Comparison of ENCODE assay signal across 8 mouse cellular contexts in the genomic region with DNA sequence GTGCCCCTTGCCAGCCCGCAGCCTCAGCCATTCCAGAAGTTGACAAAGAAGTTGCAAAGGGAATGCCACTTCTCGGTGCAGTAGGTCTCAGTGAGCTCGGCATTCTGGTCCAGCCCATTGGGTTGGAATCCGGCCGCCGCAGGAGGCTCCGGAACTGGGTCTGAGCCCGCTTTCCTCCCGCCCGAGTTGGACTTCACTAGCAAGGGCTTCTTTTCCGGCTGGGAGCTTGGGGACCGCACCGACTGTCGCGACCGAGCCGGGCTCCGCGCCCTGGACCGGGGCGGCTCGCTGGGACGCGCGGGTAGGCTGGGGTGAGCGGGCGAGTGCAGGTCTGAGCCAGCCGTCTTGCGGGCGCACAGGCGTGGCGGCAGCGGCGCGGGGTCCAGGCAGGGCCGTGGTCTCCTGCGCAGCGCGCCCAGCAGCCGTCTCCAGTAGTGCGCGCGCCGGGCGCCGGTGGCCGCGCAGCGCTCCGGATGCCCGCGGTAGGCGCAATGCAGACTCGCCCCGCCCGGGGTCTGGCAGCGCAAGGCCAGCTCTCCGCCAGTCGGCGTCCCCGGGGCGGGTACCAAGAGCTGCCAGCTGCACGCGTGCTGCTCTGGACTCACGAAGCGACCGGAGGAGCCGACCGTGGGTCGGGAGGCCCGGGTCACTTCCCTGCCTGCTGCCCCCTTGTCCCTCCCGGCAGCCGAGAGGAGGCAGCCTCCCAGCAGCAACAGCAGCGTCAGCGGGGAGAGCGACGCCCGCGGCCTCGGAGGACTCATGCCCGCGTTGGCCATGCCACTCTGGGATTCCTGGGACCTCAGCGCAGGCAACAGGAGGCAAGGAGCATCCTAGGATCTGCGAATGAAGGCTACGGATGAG. TPM values are rescaled to one million over a fixed set of nuclear protein-coding genes. Genes with fewer than 3 reads are reported as not detected.
A peak's percentile ranks its signal among the peaks of the same experiment; 100 is the strongest.
DNase-seq lines count a peak whose midpoint lies in the region; ATAC-seq and TF ChIP-seq lines count a peak whose summit lies in the region.

No protein-coding gene starts in this region.

- DNase-seq in NIH3T3 (ENCODE audit: low read depth) = peak; percentile 87
- peak; percentile 90 to 93 for DNase-seq in cerebellum, postnatal 14 days
- DNase-seq in frontal cortex, postnatal 25 days (ENCODE audit: low spot score in 2 of 2) = peak; percentile 57 to 58
- peak; percentile 80 for DNase-seq in hindbrain, embryonic 14.5 days (ENCODE audit: low spot score)
- DNase-seq in left cerebral cortex, adult 2 months (ENCODE audit: extremely low spot score in 1 of 2, low spot score in 2 of 2) = peak; percentile 80 to 81
- DNase-seq in right cerebral cortex, adult 2 months (ENCODE audit: low spot score in 2 of 2) = peak; percentile 78 to 79
- peak; percentile 31 for DNase-seq in urinary bladder, postnatal 10 days (ENCODE audit: low spot score)

- intact Hi-C loops in left cerebral cortex, adult 2 months (cut with DNase I) = no loop called here

- WGBS in hindbrain, embryonic 14.5 days = under 1% methylated on average over 85 of the region's 85 CpGs

- H3K4me3 ChIP-seq in hindbrain, embryonic 14.5 days (replicated peaks; ENCODE audit: low read length) = peak overlapping the region; percentile 93
- peak overlapping the region; percentile 82 for H3K4me3 ChIP-seq in left cerebral cortex, adult 2 months

- H3K36me3 ChIP-seq in hindbrain, embryonic 14.5 days (replicated peaks; ENCODE audit: control insufficient read depth, insufficient read depth) = no peaks in the 10 kb centered on the region

- H3K27ac ChIP-seq in hindbrain, embryonic 14.5 days = peak overlapping the region; percentile 90
- H3K27ac ChIP-seq in left cerebral cortex, adult 2 months = peak overlapping the region; percentile 92

- peak overlapping the region; percentile 93 for H3K4me2 ChIP-seq in hindbrain, embryonic 14.5 days (replicated peaks)

- peak overlapping the region; percentile 86 for H3K9ac ChIP-seq in hindbrain, embryonic 14.5 days

- peaks cover 11% of the 10 kb centered on the region for H3K4me1 ChIP-seq in hindbrain, embryonic 14.5 days (replicated peaks; ENCODE audit: control insufficient read depth, insufficient read depth, low read length)

- TF ChIP-seq CTCF in left cerebral cortex, adult 2 months (IDR thresholded peaks at IDR 0.05) = peak; percentile 41

- H3K9me3 ChIP-seq in hindbrain, embryonic 14.5 days (ENCODE audit: control insufficient read depth, low read length) = no peaks in the 10 kb centered on the region

- ATAC-seq in hindbrain, embryonic 14.5 days (ENCODE audit: low FRiP score) = peak; percentile 90
- ATAC-seq in megakaryocyte, adult 5-6 weeks (ENCODE audit: poor library complexity, severe bottlenecking) = peak; percentile 81

- H3K27me3 ChIP-seq in hindbrain, embryonic 14.5 days (ENCODE audit: control insufficient read depth, insufficient read depth, low read length) = no peaks in the 10 kb centered on the region

RNA-seq across cellular contexts. Expression of gene Fgfbp3, which starts 0.7 kb away (rescaled TPM):
- 62.4 and 72.7 TPM in 2 replicates for polyA plus RNA-seq in hindbrain, embryonic 14.5 days (2014; fragmentation: Nextera tagmentation; extraction: Ambion mirVana)
- 1 to 10 TPM; 6.5 to 8.9 TPM for total RNA-seq in left cerebral cortex, adult 2 months (2021)
- total RNA-seq in megakaryocyte, adult 5-6 weeks (2015) = 0.42 and 0.84 TPM in 2 replicates
- 0.24 and 0.81 TPM in 2 replicates for total RNA-seq in megakaryocyte, adult 5-6 weeks (2017)

RNA-seq across cellular contexts. Expression of gene Btaf1, which starts 7.2 kb away (rescaled TPM):
- 13.5 and 14.4 TPM in 2 replicates for polyA plus RNA-seq in hindbrain, embryonic 14.5 days (2014; fragmentation: Nextera tagmentation; extraction: Ambion mirVana)
- 10 to 100 TPM; 31.0 to 35.6 TPM for total RNA-seq in left cerebral cortex, adult 2 months (2021)
- total RNA-seq in megakaryocyte, adult 5-6 weeks (2015) = 24.3 and 30.8 TPM in 2 replicates
- total RNA-seq in megakaryocyte, adult 5-6 weeks (2017) = 44.2 and 50.4 TPM in 2 replicates

Comparison
In these comparisons a context has a peak if more than half of its experiments do, and no peak if none do; other contexts are left out.
1. Peak in every context shown above with its lines: DNase-seq, ATAC-seq, H3K4me3 ChIP-seq and H3K27ac ChIP-seq.
2. DNase-seq: peak in every context shown above with its lines; median percentile 92 in cerebellum, postnatal 14 days; 87 in NIH3T3; 80 in left cerebral cortex, adult 2 months; 80 in hindbrain, embryonic 14.5 days; 78 in right cerebral cortex, adult 2 months; 58 in frontal cortex, postnatal 25 days; 31 in urinary bladder, postnatal 10 days.
3. RNA of gene Fgfbp3, which starts 0.7 kb away (total RNA-seq): 6.5 to 8.9 TPM in left cerebral cortex, adult 2 months; 0.24 to 0.84 TPM in megakaryocyte, adult 5-6 weeks; every median in the first group is over 4 times any median in the second.